Mouse (Mus musculus): ENCODE results near the gene Igf1r.

The Igf1r gene

GRCm38 (mm10) chr7:68224006-68224405 is 271.4 kb downstream of the Igf1r start:
- DNase-seq (ENCODE audit: low read depth, low spot score), result no peak

- no peak for DNase-seq (ENCODE audit: low read depth, low spot score)
These were observed 272.9 kb downstream of the Igf1r start for GRCm38 (mm10) chr7:68225427-68226054.

- DNase-seq (ENCODE audit: low read depth, low spot score), result no peak
These were observed 274.4 kb downstream of the Igf1r start for GRCm38 (mm10) chr7:68227021-68227420.

GRCm38 (mm10) chr7:68227621-68228020 is 275.0 kb downstream of the Igf1r start:
- DNase-seq (ENCODE audit: low read depth, low spot score), result no peak

- no peak for DNase-seq (ENCODE audit: low read depth, low spot score)
These were observed 275.9 kb downstream of the Igf1r start for GRCm38 (mm10) chr7:68228491-68228890.

GRCm38 (mm10) chr7:68230831-68231230 is 278.2 kb downstream of the Igf1r start:
- DNase-seq (ENCODE audit: low read depth, low spot score), result no peak

GRCm38 (mm10) chr7:68232521-68232920 is 279.9 kb downstream of the Igf1r start:
- DNase-seq (ENCODE audit: low read depth, low spot score), result no peak

GRCm38 (mm10) chr7:68233619-68234223 is 281.1 kb downstream of the Igf1r start:
- DNase-seq (ENCODE audit: low read depth, low spot score), result no peak

- no peak for DNase-seq (ENCODE audit: low read depth, low spot score)
These were observed 284.2 kb downstream of the Igf1r start for GRCm38 (mm10) chr7:68236817-68237216.

- DNase-seq (ENCODE audit: low read depth, low spot score), result no peak
These were observed 286.7 kb downstream of the Igf1r start for GRCm38 (mm10) chr7:68239220-68239827.

- no peak for DNase-seq (ENCODE audit: low read depth, low spot score)
These were observed 288.6 kb downstream of the Igf1r start for GRCm38 (mm10) chr7:68241205-68241604.

GRCm38 (mm10) chr7:68245681-68246080 is 293.1 kb downstream of the Igf1r start:
- no peak for DNase-seq (ENCODE audit: low read depth, low spot score)

GRCm38 (mm10) chr7:68246249-68246648 is 293.6 kb downstream of the Igf1r start:
- no peak for DNase-seq (ENCODE audit: low read depth, low spot score)

- DNase-seq (ENCODE audit: low read depth, low spot score), result no peak
These were observed 297.8 kb downstream of the Igf1r start for GRCm38 (mm10) chr7:68250411-68250810.

GRCm38 (mm10) chr7:68250902-68251301 is 298.3 kb downstream of the Igf1r start:
- no peak for DNase-seq (ENCODE audit: low read depth, low spot score)

- no peak for DNase-seq (ENCODE audit: low read depth, low spot score)
These were observed 305.1 kb downstream of the Igf1r start for GRCm38 (mm10) chr7:68257767-68258166.

- no peak for DNase-seq (ENCODE audit: low read depth, low spot score)
These were observed 305.9 kb downstream of the Igf1r start for GRCm38 (mm10) chr7:68258326-68259150.

GRCm38 (mm10) chr7:68259523-68260081 is 307.0 kb downstream of the Igf1r start:
- DNase-seq (ENCODE audit: low read depth, low spot score), result no peak

GRCm38 (mm10) chr7:68262612-68263200 is 310.1 kb downstream of the Igf1r start:
- DNase-seq (ENCODE audit: low read depth, low spot score), result no peak

GRCm38 (mm10) chr7:68263346-68264027 is 310.9 kb downstream of the Igf1r start:
- DNase-seq (ENCODE audit: low read depth, low spot score), result no peak

GRCm38 (mm10) chr7:68264028-68264453 is 311.4 kb downstream of the Igf1r start, which contains the start of gene Pgpep1l:
Gene Pgpep1l (minus strand): TSS chr7:68264233.
- no peak for DNase-seq (ENCODE audit: low read depth, low spot score)
